Mouse (Mus musculus) kidney, adult 2 months (tissue): ENCODE measurements at regions not wholly inside any gene's neighbourhood (a gene's known extent, or its start where the extent isn't known, plus 50 kb on each side); places are given as distances from the start of the nearest gene placed in this dataset.

ENCODE experiments used
- CTCF ChIP-seq: fragments of 200-500 bp; conservative IDR thresholded peaks from 2 replicates; pipeline ENCODE4 v1.5.1; 2011; ENCODE audit warnings: low read depth, mild to moderate bottlenecking, control low read depth, low read length, moderate library complexity, mixed read lengths; ENCODE audit not compliant: insufficient read depth, insufficient read length
- POLR2A ChIP-seq: fragments of 200-500 bp; IDR thresholded peaks from one replicate; pipeline ENCODE4 v1.6.1; 2011; ENCODE audit warnings: low read depth, low read length, control low read depth

DNA sequence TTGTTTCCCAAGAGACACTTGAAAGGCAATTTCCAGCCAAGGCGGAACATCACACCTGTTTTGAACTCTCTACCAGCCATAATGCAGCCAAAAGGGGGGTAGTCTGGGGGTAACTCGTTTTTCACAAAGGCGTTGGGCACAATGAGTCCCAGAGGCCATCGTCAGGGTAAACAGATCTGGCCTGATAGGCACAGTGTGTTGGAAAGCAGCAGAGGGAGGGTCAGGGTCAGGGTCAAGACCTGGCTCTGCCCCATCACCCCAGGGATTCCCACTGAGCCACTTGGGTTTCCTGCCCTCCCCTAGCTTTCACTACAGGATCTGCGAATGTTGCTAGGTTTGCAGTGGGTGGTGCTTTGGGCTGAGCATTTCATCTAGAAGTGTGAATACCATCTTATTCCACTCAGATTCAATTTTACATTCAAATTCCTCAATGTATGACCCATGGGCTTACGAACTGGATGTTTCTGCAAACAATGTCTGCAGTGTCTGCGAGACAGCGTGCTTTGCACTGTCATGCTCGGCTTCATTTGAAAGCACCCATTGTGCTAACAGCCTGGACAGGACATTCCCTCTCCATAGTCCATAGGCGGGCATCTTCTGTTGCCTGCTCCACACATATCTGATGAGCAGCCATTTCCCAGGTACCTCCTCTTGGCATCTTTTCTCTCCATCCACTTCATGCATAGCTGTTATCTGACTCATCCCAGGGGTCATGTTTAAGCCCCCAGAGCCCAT, 181.9 kb upstream of the Cxcl12 start:
- no peak for TF ChIP-seq POLR2A
- no peak for TF ChIP-seq CTCF
